ENCODE assay signal across 8 mouse cellular contexts in genomic region chr3:127225799-127226730, GRCm38 (mm10).
DNase-seq lines count a peak whose midpoint lies in the region; ATAC-seq and TF ChIP-seq lines count a peak whose summit lies in the region.

No protein-coding gene starts in this region.

- no peak overlapping the region for H3K27ac ChIP-seq in heart, embryonic 13.5 days (replicated peaks)
- H3K27ac ChIP-seq in heart, postnatal 0 days (ENCODE audit: low read depth) = no peak overlapping the region
- peak overlapping the region; percentile 77 for H3K27ac ChIP-seq in layer of hippocampus, adult 2 months
- H3K27ac ChIP-seq in lung, embryonic 15.5 days = no peak overlapping the region

- no peak for TF ChIP-seq CTCF in heart, postnatal 0 days (IDR thresholded peaks at IDR 0.05; ENCODE audit: low read depth)
- TF ChIP-seq CTCF in layer of hippocampus, adult 2 months (conservative IDR thresholded peaks at IDR 0.05) = peak; percentile 19; the same call in 1 of the 2 replicates

- no peaks in the 10 kb centered on the region for H3K36me3 ChIP-seq in heart, embryonic 13.5 days
- no peaks in the 10 kb centered on the region for H3K36me3 ChIP-seq in heart, postnatal 0 days (replicated peaks; ENCODE audit: control insufficient read depth, insufficient read depth, low read length)
- no peaks in the 10 kb centered on the region for H3K36me3 ChIP-seq in lung, embryonic 15.5 days

- no peaks in the 10 kb centered on the region for H3K9me3 ChIP-seq in heart, embryonic 13.5 days
- H3K9me3 ChIP-seq in heart, postnatal 0 days (replicated peaks; ENCODE audit: control insufficient read depth, low read length) = no peaks in the 10 kb centered on the region
- H3K9me3 ChIP-seq in lung, embryonic 15.5 days = no peaks in the 10 kb centered on the region

- no peak for TF ChIP-seq EP300 in heart, postnatal 0 days (IDR thresholded peaks at IDR 0.05; ENCODE audit: low read depth)

- WGBS in heart, embryonic 13.5 days = 6% methylated on average over 26 of the region's 26 CpGs
- 6% methylated on average over 26 of the region's 26 CpGs for WGBS in heart, postnatal 0 days
- 4% methylated on average over 26 of the region's 26 CpGs for WGBS in lung, embryonic 15.5 days

- peak overlapping the region; percentile 55 for H3K9ac ChIP-seq in heart, embryonic 13.5 days
- no peak overlapping the region for H3K9ac ChIP-seq in heart, postnatal 0 days (replicated peaks; ENCODE audit: low read depth, low read length)
- H3K9ac ChIP-seq in lung, embryonic 15.5 days = no peak overlapping the region

- ATAC-seq in heart, embryonic 13.5 days (ENCODE audit: extremely low read depth, insufficient number of reproducible peaks, low FRiP score, low TSS enrichment) = no peak
- no peak for ATAC-seq in heart, postnatal 0 days (ENCODE audit: insufficient read depth, low read depth)
- ATAC-seq in lung, embryonic 15.5 days (ENCODE audit: borderline replicate concordance, extremely low read depth, low FRiP score, low TSS enrichment) = peak; percentile 75; the same call in 1 of the 2 replicates

- H3K27me3 ChIP-seq in heart, embryonic 13.5 days (replicated peaks) = no peaks in the 10 kb centered on the region
- no peaks in the 10 kb centered on the region for H3K27me3 ChIP-seq in heart, postnatal 0 days (ENCODE audit: control insufficient read depth, insufficient read depth, low read length)
- H3K27me3 ChIP-seq in lung, embryonic 15.5 days = no peaks in the 10 kb centered on the region

- DNase-seq in heart, adult 8-10 months (ENCODE audit: low spot score) = no peak
- DNase-seq in cerebellum, postnatal 4 days (ENCODE audit: low spot score in 2 of 2) = peak; percentile 36 to 60
- DNase-seq in heart, postnatal 0 days (ENCODE audit: low spot score) = no peak
- peak; percentile 53 to 58 for DNase-seq in layer of hippocampus, adult 2 months (ENCODE audit: low spot score in 2 of 2)
- DNase-seq in right cerebral cortex, adult 2 months (ENCODE audit: low spot score in 2 of 2) = peak; percentile 64 to 70
- DNase-seq in B cell, adult 2 months = no peak

- H3K4me3 ChIP-seq in heart, embryonic 13.5 days = peak overlapping the region; percentile 48
- H3K4me3 ChIP-seq in heart, postnatal 0 days (ENCODE audit: low read depth, low read length) = peak overlapping the region; percentile 31
- peak overlapping the region; percentile 55 for H3K4me3 ChIP-seq in layer of hippocampus, adult 2 months
- peak overlapping the region; percentile 24 for H3K4me3 ChIP-seq in lung, embryonic 15.5 days

- H3K4me2 ChIP-seq in heart, embryonic 13.5 days = peak overlapping the region; percentile 84
- H3K4me2 ChIP-seq in heart, postnatal 0 days (ENCODE audit: low read depth, low read length) = peak overlapping the region; percentile 62
- peak overlapping the region; percentile 61 for H3K4me2 ChIP-seq in lung, embryonic 15.5 days

- H3K4me1 ChIP-seq in heart, embryonic 13.5 days = peaks cover 13% of the 10 kb centered on the region
- peaks cover 8% of the 10 kb centered on the region for H3K4me1 ChIP-seq in heart, postnatal 0 days (ENCODE audit: control insufficient read depth, insufficient read depth)
- H3K4me1 ChIP-seq in lung, embryonic 15.5 days = peaks cover 10% of the 10 kb centered on the region; the same call in 1 of the 2 replicates

Comparison
In these comparisons a context has a peak if more than half of its experiments do, and no peak if none do; other contexts are left out.
1. DNase-seq: peak in cerebellum, postnatal 4 days (2 of 2), layer of hippocampus, adult 2 months (2 of 2) and right cerebral cortex, adult 2 months (2 of 2); none in heart, adult 8-10 months (single experiment), heart, postnatal 0 days (single experiment) and B cell, adult 2 months (0 of 2).
2. Peak in every context shown above with its lines, with median percentiles within 50 percentile points of each other: H3K4me2 ChIP-seq and H3K4me3 ChIP-seq.